Mouse (Mus musculus): ENCODE results near the gene Fibp. TPM values are rescaled to one million over a fixed set of nuclear protein-coding genes. Genes with fewer than 3 reads are reported as not detected.

Gene Fibp
- polyA plus RNA-seq, 1 experiment from 2014 or later = 99.4 TPM

DNA sequence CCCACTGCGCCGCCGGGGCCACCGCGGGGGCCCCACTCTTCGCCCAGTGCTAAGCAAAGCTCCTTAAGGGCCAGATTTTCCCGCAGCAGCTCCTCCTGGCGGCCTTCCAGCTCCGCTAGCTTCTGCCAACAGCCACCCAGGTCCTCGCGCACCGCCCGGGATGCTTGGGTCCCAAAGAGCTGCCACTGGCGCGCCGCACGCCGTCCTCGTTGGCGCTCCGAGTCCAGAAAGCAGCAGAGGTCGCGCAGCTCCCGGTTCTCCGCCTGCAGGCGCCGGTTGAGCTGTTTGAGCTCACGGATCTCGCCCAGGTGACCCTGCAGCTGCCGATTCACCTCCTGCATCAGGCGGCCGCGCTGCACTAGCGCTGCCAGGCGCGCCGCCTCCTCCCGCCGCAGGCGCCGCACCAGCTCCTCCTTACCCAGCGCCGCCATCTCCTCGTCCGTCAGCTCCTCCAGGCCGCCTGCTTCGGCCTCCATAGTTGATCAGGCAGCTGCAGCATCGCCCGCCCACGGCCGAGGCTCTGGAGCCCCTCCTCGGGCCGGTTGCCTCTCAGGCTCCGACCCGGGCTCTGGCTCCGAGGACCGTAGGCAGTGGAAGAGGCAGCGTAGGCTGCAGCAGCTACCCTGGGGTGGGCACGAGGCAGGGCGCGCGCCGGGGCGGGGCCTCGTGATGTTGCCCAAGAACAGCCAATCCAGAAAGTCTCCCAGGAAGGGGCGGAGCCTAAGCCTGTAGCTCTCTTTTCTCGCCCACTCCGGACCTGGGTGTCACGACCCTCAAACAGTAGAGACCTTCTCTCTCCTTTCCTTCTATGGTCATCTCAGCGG is 3.3 kb upstream of the Fibp start:
- peaks cover 34% of the 10 kb centered on the region for H3K4me1 ChIP-seq
- no peaks in the 10 kb centered on the region for H3K27me3 ChIP-seq (replicated peaks)
- peak overlapping the region; percentile 93 for H3K27ac ChIP-seq
- H3K36me3 ChIP-seq = no peaks in the 10 kb centered on the region
- peak; percentile 88 for ATAC-seq (ENCODE audit: insufficient read depth, low FRiP score, low read depth)
- H3K9ac ChIP-seq = peak overlapping the region; percentile 63
- H3K4me2 ChIP-seq = peak overlapping the region; percentile 91
- no peaks in the 10 kb centered on the region for H3K9me3 ChIP-seq
- under 1% methylated on average over 70 of the region's 70 CpGs for WGBS
- peak overlapping the region; percentile 75 for H3K4me3 ChIP-seq (replicated peaks)

DNA sequence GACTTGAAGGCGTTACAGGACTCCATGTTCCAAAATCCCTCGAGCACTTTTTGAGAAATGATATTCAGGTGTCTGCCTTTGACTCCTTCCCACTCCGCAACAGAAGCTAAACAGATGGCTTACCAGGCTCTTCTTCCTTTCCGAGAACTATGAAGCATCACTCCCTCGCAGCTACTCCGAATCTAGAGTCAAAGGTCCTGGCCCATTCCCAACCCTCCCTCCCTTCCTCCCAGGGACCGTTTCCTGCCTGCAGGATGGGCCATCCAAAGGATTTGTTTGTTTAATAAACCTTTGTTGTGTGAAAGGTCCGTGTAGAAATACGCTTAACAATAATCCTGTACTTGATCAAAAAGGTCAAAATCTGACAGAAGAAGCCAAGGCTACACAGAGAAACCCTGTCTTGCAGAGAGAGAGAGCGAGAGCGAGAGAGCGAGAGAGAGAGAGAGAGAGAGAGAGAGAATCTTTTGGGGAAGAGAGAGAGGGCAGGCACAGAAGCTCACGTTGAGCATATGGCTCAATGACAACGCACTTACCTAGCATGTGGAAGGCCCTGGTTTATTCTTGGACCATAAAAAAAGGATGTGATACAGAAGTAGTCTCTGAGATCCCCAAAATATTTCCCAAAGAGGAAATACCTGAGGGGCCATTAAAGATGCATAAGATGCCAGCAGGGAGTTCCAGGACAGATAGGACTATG is 2.5 kb upstream of the Fibp start, which contains the start of gene Ccdc85b:
Gene Ccdc85b, minus strand, starts transcription at position 149 of the 697 bp plus-strand sequence.
- peaks cover 34% of the 10 kb centered on the region for H3K4me1 ChIP-seq
- WGBS = 9% methylated on average over 14 of the region's 14 CpGs
- H3K9ac ChIP-seq = peak within 1 kb of the TSS; percentile 63
- no peaks in the 10 kb centered on the region for H3K27me3 ChIP-seq (replicated peaks)
- H3K4me3 ChIP-seq (replicated peaks) = peak within 1 kb of the TSS; percentile 75
- no peak; the same call in 1 of the 2 replicates for ATAC-seq (ENCODE audit: insufficient read depth, low FRiP score, low read depth)
- peak within 1 kb of the TSS; percentile 93 for H3K27ac ChIP-seq
- peak within 1 kb of the TSS; percentile 91 for H3K4me2 ChIP-seq
- no peaks in the 10 kb centered on the region for H3K9me3 ChIP-seq
- H3K36me3 ChIP-seq = peaks cover 7% of the 10 kb centered on the region; the same call in 1 of the 2 replicates

DNA sequence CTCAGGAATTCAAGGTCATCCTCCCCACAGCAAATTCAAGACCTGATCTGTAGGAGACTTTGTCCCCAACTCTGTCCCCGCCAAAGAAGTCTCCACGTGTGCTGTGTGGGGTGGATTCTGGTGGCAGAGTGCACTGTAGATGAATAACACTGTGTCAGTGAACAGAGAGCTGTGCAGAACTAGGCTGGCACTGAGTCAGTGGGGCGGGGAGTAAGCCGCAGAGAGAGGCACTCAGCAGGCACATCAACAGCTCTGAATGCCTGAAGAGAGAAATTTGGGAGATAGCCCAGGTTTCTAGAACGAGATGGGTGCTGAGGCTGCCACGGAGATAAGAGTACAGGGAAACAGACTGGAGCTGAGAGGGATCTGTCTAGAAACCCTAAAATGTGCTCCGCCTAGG is 1.4 kb upstream of the Fibp start:
- Histone ChIP-seq H3K27me3 (replicated peaks) (no peaks in the 10 kb centered on the region), H3K4me3 (replicated peaks) (no peak overlapping the region), H3K9ac (no peak overlapping the region), H3K36me3 (peaks cover 10% of the 10 kb centered on the region; the same call in 1 of the 2 replicates), H3K4me2 (no peak overlapping the region), H3K27ac (no peak overlapping the region), H3K4me1 (peaks cover 34% of the 10 kb centered on the region), H3K9me3 (no peaks in the 10 kb centered on the region)
- no peak for ATAC-seq (ENCODE audit: insufficient read depth, low FRiP score, low read depth)
- WGBS = 74% methylated on average over 7 of the region's 7 CpGs

DNA sequence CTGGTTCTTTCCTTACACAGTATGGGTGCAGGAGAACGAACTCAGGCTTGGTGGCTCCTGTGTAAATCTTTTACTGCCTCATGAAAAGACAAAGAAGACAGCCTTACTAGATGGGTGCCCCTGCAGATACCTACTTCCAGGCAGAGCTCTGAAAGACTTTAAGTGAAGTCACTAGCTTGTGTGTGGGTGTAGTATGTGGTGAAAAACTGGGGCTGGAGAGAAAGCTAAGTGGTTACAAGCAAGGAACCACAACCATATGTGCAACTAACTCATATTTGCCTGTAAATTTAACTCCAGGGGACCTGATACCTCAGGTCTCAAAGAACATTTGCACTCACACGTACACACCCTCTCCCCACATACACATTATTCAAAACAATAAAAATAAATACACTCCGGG is 519 bp upstream of the Fibp start:
- peak overlapping the region; percentile 90 for H3K4me2 ChIP-seq
- H3K4me3 ChIP-seq (replicated peaks) = peak overlapping the region; percentile 85
- H3K4me1 ChIP-seq = peaks cover 33% of the 10 kb centered on the region
- H3K9ac ChIP-seq = peak overlapping the region; percentile 80; the same call in 1 of the 2 replicates
- no peak for ATAC-seq (ENCODE audit: insufficient read depth, low FRiP score, low read depth)
- 0 out of 2 replicates have a peak overlapping the region, but pooled peaks have one; percentile 78 for H3K27ac ChIP-seq
- WGBS = 34% methylated on average over 3 of the region's 3 CpGs
- H3K36me3 ChIP-seq = peaks cover 11% of the 10 kb centered on the region; the same call in 1 of the 2 replicates
- H3K9me3 ChIP-seq = no peaks in the 10 kb centered on the region
- H3K27me3 ChIP-seq (replicated peaks) = no peaks in the 10 kb centered on the region

DNA sequence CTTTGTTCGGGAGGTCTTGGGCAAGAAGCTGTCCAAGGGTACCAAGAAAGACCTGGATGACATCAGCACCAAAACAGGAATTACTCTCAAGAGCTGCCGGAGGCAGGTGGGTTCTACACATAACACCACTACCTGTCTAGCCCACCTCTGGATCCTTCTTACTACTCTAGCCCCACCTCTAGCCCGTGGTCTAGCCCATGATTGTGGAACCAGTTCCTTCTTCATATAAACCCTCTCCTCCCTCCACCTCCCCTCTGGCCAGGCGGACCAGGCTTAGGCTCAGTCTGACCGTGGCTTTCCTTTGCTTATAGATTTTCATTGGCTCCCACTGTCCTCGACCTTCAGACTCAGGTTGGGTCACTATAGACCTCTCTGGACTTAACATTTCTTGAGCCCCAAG is 996 bp downstream of the Fibp start:
- peaks cover 19% of the 10 kb centered on the region for H3K4me1 ChIP-seq
- no peaks in the 10 kb centered on the region for H3K9me3 ChIP-seq
- 86% methylated on average over 6 of the region's 6 CpGs for WGBS
- H3K27ac ChIP-seq = no peak overlapping the region
- H3K9ac ChIP-seq = peak overlapping the region; percentile 80; the same call in 1 of the 2 replicates
- peaks cover 26% of the 10 kb centered on the region for H3K36me3 ChIP-seq
- no peak for ATAC-seq (ENCODE audit: insufficient read depth, low FRiP score, low read depth)
- H3K4me3 ChIP-seq (replicated peaks) = peak overlapping the region; percentile 85
- no peaks in the 10 kb centered on the region for H3K27me3 ChIP-seq (replicated peaks)
- peak overlapping the region; percentile 90 for H3K4me2 ChIP-seq

DNA sequence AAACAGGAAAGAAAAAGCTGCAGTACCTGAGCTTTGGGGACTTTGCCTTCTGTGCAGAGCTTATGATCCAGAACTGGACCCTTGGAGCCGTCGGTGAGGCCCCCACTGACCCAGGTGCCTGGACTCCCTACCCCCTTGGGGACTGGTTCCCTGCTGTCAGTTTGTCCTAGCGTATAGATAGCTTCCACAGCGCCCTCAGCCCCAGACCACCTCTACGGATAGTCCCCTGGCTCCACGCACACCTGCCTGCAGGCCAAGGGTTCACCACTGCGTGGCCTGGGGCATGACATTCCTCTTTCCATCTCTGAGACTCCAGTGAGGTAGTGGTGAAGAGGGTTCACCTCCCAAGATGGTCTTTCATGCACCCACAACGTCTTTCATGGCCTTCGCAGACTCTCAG is 2.8 kb downstream of the Fibp start:
- no peak for ATAC-seq (ENCODE audit: insufficient read depth, low FRiP score, low read depth)
- peaks cover 34% of the 10 kb centered on the region for H3K36me3 ChIP-seq
- H3K9ac ChIP-seq = no peak overlapping the region

DNA sequence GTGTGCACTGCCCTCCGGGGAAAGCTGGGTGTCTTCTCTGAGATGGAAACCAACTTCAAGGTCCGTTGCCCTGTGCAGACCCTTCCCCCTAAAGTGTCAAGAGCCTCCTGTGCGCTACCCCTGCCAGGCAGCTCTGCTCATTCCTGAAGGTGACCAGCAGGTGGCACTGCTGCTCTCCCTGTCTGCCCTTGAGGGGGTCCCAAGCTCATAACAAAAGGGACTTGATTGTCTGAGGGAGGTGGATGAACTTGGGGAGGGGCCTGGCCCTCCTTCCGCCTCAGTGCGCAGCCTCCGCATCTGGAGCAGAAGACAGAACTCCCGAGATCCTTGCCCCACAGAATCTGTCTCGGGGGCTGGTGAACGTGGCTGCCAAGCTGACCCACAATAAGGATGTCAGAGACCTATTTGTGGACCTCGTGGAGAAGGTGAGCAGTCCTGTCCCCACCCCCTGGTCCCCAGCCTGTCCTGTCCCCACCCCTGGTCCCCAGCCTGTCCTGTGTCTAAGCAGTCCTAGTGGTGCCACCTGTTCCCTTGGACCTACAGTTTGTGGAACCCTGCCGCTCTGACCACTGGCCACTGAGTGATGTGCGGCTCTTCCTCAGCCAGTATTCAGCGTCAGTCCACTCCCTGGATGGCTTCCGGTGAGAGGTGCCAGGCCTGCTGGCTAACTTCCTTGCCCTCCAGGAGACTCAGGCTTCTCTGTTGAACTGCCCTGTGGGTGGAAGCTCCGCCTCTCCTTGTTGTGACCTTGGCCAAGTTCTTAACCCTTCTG is 3.6 kb downstream of the Fibp start:
- Histone ChIP-seq H3K9me3 (no peaks in the 10 kb centered on the region), H3K27ac (peak overlapping the region; percentile 28; the same call in 1 of the 2 replicates), H3K4me3 (replicated peaks) (peak overlapping the region; percentile 12; the same call in 1 of the 2 replicates), H3K27me3 (replicated peaks) (no peaks in the 10 kb centered on the region), H3K36me3 (peaks cover 34% of the 10 kb centered on the region), H3K4me2 (peak overlapping the region; percentile 35), H3K4me1 (peaks cover 11% of the 10 kb centered on the region), H3K9ac (0 out of 2 replicates have a peak overlapping the region, but pooled peaks have one; percentile 2)
- ATAC-seq (ENCODE audit: insufficient read depth, low FRiP score, low read depth) = peak; percentile 16; the same call in 1 of the 2 replicates
- 38% methylated on average over 15 of the region's 15 CpGs for WGBS

More for the DNA sequence above, 2.8 kb downstream of the Fibp start:
- H3K4me3 ChIP-seq (replicated peaks) = no peak overlapping the region
- no peak overlapping the region for H3K4me2 ChIP-seq
- no peak overlapping the region for H3K27ac ChIP-seq
- peaks cover 14% of the 10 kb centered on the region for H3K4me1 ChIP-seq
- WGBS = 88% methylated on average over 9 of the region's 9 CpGs
- no peaks in the 10 kb centered on the region for H3K9me3 ChIP-seq
- H3K27me3 ChIP-seq (replicated peaks) = no peaks in the 10 kb centered on the region

DNA sequence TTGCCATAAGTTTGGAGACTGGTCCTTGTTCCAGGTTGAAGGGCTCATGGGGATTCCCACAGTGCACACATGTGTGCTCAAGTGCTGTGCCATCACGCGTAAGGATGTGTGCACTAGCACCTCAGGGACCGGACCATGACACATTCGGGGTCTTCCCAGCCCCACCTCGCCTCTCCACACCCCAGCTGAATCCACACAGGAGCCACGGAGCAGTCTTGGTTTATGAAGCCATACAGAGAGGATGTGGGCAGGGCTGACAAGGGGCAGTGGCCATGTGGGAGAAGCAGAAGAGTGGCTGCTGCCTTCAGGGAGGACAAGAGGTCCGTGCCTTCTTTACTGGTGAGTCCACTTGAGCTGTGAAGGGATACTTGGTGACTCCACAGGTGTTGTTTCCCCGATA is 4.6 kb downstream of the Fibp start:
- H3K27me3 ChIP-seq (replicated peaks) = no peaks in the 10 kb centered on the region
- peaks cover 34% of the 10 kb centered on the region for H3K36me3 ChIP-seq
- H3K4me2 ChIP-seq = no peak overlapping the region
- no peak overlapping the region for H3K4me3 ChIP-seq (replicated peaks)
- H3K4me1 ChIP-seq = peaks cover 11% of the 10 kb centered on the region
- no peak for ATAC-seq (ENCODE audit: insufficient read depth, low FRiP score, low read depth)
- no peak overlapping the region for H3K27ac ChIP-seq
- no peaks in the 10 kb centered on the region for H3K9me3 ChIP-seq
- WGBS = 94% methylated on average over 8 of the region's 8 CpGs
- no peak overlapping the region for H3K9ac ChIP-seq

DNA sequence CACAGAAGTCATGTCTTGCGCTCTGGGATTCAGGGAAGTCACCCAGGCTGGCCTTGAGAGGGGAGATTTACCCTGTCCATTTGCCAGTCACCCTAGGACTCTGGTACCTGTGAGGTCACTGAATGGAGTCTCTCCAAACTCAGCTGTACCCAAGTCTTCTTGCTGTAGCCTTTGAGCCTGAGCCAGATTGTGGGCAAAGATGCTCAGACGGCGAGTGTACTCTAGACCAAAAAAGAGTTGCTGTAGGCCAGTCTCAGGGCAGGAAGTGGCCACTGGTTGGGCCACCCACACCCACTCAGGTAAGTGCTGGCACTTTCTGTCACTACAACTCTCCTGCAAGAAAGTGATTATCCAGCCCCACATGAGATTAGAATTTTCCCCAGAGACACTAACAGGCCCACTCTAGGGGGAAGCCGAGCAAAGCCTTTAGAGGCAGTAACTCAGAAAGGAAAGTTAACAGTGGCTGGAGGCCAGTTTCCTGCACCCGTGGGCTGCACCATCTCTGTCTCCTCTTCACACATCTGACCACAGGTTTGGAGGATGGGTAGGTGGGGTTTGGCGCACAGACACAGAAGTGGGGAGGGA is 6.6 kb downstream of the Fibp start:
- H3K36me3 ChIP-seq = peaks cover 34% of the 10 kb centered on the region
- no peaks in the 10 kb centered on the region for H3K9me3 ChIP-seq
- H3K4me1 ChIP-seq = no peaks in the 10 kb centered on the region
- no peak overlapping the region for H3K9ac ChIP-seq
- no peak overlapping the region for H3K4me3 ChIP-seq (replicated peaks)
- no peaks in the 10 kb centered on the region for H3K27me3 ChIP-seq (replicated peaks)
- WGBS = 87% methylated on average over 6 of the region's 6 CpGs
- no peak overlapping the region for H3K27ac ChIP-seq
- H3K4me2 ChIP-seq = no peak overlapping the region
- no peak for ATAC-seq (ENCODE audit: insufficient read depth, low FRiP score, low read depth)

DNA sequence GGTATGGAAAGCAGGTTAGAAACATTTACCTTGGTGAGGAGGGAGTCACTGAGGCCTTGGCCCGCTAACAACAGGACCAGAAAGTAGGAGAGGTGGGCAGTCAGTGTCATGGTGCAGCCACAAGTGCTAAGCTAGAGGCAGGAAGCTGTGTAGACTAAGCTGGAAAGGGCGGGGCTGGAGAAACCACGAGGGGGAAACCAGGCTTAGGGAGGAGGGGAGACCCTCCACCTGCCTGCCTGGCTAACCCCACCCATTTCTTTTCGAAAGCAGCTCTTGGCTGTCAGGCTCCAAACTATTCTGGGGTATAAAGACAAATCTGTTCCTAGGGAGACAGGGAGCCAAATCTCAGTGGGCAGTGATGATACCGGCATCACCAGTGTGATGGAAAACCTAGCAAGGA is 8.0 kb downstream of the Fibp start, which contains the start of gene Ctsw:
Gene Ctsw, minus strand, starts transcription at position 134 of the 400 bp plus-strand sequence.
- Histone ChIP-seq H3K36me3 (peaks cover 24% of the 10 kb centered on the region), H3K4me2 (no peak within 1 kb of the TSS), H3K27me3 (replicated peaks) (no peaks in the 10 kb centered on the region), H3K27ac (no peak within 1 kb of the TSS), H3K4me3 (replicated peaks) (no peak within 1 kb of the TSS), H3K4me1 (no peaks in the 10 kb centered on the region), H3K9ac (no peak within 1 kb of the TSS), H3K9me3 (no peaks in the 10 kb centered on the region)
- WGBS = 47% methylated on average over 5 of the region's 5 CpGs
- no peak for ATAC-seq (ENCODE audit: insufficient read depth, low FRiP score, low read depth)

DNA sequence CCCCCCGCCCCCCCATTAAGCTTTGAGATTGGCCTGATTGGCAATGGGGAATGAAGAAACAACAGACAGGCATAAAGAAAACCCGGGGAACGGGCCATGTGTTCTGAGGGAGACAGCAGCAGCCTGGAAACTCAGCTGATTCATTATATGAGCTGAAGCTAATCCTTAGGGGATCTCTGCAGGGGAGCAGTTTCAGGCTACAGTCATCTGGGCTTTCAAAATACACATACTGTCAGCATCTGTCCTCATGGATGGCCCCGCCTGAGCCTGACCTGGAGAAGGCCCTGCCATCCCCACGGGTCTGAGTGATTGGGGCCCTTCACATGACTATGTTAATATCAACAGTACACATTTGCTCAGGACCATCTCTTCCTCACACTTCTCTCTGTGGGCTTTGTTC is 11.4 kb downstream of the Fibp start:
- 48% methylated on average over 5 of the region's 5 CpGs for WGBS
- Histone ChIP-seq H3K4me2 (no peak overlapping the region), H3K36me3 (peaks cover 3% of the 10 kb centered on the region), H3K9me3 (no peaks in the 10 kb centered on the region), H3K27ac (no peak overlapping the region), H3K4me1 (peaks cover 23% of the 10 kb centered on the region), H3K9ac (no peak overlapping the region), H3K27me3 (replicated peaks) (no peaks in the 10 kb centered on the region), H3K4me3 (replicated peaks) (no peak overlapping the region)
- no peak for ATAC-seq (ENCODE audit: insufficient read depth, low FRiP score, low read depth)

Data from stomach, embryonic 15.5 days (tissue).